Comparison of ENCODE assay signal across 8 mouse cellular contexts in the genomic region with DNA sequence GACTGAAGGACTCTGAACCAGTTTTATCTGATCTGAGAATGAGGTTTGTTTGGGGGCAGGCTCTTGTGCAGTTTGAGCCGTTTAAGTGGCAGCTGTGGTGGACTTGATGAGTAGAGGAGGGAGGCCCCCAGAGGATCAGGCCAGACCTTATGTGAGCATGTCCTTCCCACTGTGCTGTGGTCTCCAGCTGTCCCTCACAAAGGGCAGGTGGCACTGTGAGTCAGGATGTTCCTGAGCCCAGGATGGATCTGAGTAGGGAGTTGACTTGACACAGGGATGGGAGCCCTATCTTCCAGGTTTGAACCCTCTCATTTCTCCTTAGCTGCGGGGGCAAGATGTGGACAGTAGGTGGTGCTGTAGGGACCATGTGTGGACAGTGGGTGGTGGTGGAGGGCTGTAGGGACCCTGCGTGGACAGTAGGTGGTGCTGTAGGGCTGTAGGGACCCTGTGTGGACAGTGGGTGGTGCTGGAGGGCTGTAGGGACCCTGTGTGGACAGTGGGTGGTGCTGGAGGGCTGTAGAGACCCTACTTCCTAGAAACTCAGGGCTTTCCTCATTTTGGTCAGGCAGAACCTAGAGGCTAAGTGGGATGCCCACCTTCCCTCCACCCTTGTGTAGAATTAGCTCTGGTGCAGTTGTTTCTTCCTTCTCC. TPM values are rescaled to one million over a fixed set of nuclear protein-coding genes. Genes with fewer than 3 reads are reported as not detected.
A peak's percentile ranks its signal among the peaks of the same experiment; 100 is the strongest.
DNase-seq lines count a peak whose midpoint lies in the region; ATAC-seq and TF ChIP-seq lines count a peak whose summit lies in the region.

No protein-coding gene starts in this region.

- H3K36me3 ChIP-seq in E14TG2a.4 (ENCODE audit: insufficient read depth, low read length): no peaks in the 10 kb centered on the region
- no peaks in the 10 kb centered on the region for H3K36me3 ChIP-seq in heart, embryonic 15.5 days
- H3K36me3 ChIP-seq in liver, embryonic 16.5 days (ENCODE audit: control insufficient read depth, insufficient read depth): no peaks in the 10 kb centered on the region
- no peaks in the 10 kb centered on the region for H3K36me3 ChIP-seq in neural tube, embryonic 13.5 days

- no peaks in the 10 kb centered on the region for H3K27me3 ChIP-seq in E14TG2a.4 (ENCODE audit: insufficient read depth, low read length)
- no peaks in the 10 kb centered on the region for H3K27me3 ChIP-seq in heart, embryonic 15.5 days
- no peaks in the 10 kb centered on the region for H3K27me3 ChIP-seq in liver, embryonic 16.5 days (ENCODE audit: control insufficient read depth, insufficient read depth, low read depth, low read length)
- H3K27me3 ChIP-seq in neural tube, embryonic 13.5 days: no peaks in the 10 kb centered on the region

- no peak overlapping the region for H3K27ac ChIP-seq in heart, embryonic 15.5 days
- no peak overlapping the region for H3K27ac ChIP-seq in liver, embryonic 16.5 days (ENCODE audit: low read length)
- no peak overlapping the region for H3K27ac ChIP-seq in neural tube, embryonic 13.5 days (replicated peaks)

- H3K4me2 ChIP-seq in heart, embryonic 15.5 days: no peak overlapping the region
- H3K4me2 ChIP-seq in liver, embryonic 16.5 days (ENCODE audit: low read depth, low read length): no peak overlapping the region
- no peak overlapping the region for H3K4me2 ChIP-seq in neural tube, embryonic 13.5 days

- no peak overlapping the region for H3K4me3 ChIP-seq in E14TG2a.4 (replicated peaks; ENCODE audit: low read length)
- H3K4me3 ChIP-seq in heart, embryonic 15.5 days: no peak overlapping the region
- no peak overlapping the region for H3K4me3 ChIP-seq in liver, embryonic 16.5 days (ENCODE audit: low read depth, low read length)
- no peak overlapping the region for H3K4me3 ChIP-seq in neural tube, embryonic 13.5 days

- H3K9me3 ChIP-seq in E14TG2a.4 (ENCODE audit: low read length): peaks cover 29% of the 10 kb centered on the region
- H3K9me3 ChIP-seq in heart, embryonic 15.5 days (replicated peaks): no peaks in the 10 kb centered on the region
- no peaks in the 10 kb centered on the region for H3K9me3 ChIP-seq in liver, embryonic 16.5 days (replicated peaks; ENCODE audit: control insufficient read depth, low read length)
- H3K9me3 ChIP-seq in neural tube, embryonic 13.5 days: no peaks in the 10 kb centered on the region

- TF ChIP-seq CTCF in E14TG2a.4 (conservative IDR thresholded peaks at IDR 0.05; ENCODE audit: low read length): peak; percentile 86
- peak; percentile 100 for TF ChIP-seq CTCF in brain, embryonic 14.5 days (IDR thresholded peaks at IDR 0.05; ENCODE audit: borderline replicate concordance, extremely low read depth, insufficient read depth, insufficient read length)

- WGBS in heart, embryonic 15.5 days: 11% methylated on average over 3 of the region's 3 CpGs
- 16% methylated on average over 3 of the region's 3 CpGs for WGBS in liver, embryonic 16.5 days (ENCODE audit: insufficient replicate concordance)
- 26% methylated on average over 3 of the region's 3 CpGs for WGBS in neural tube, embryonic 13.5 days

- no peak for TF ChIP-seq POLR2A in brain, embryonic 14.5 days (IDR thresholded peaks at IDR 0.05; ENCODE audit: borderline replicate concordance, extremely low read depth, insufficient read depth, insufficient read length, poor library complexity, severe bottlenecking)

- H3K9ac ChIP-seq in heart, embryonic 15.5 days: no peak overlapping the region
- no peak overlapping the region for H3K9ac ChIP-seq in liver, embryonic 16.5 days (ENCODE audit: low read depth, low read length)
- H3K9ac ChIP-seq in neural tube, embryonic 13.5 days: no peak overlapping the region

- peak; percentile 94 for DNase-seq in brain, embryonic 14.5 days (ENCODE audit: low read depth)
- peak; percentile 76 for DNase-seq in fibroblast of lung, adult 2 months (ENCODE audit: low read depth)
- peak; percentile 86 for DNase-seq in kidney, postnatal 10 days
- DNase-seq in testis, postnatal 10 days (ENCODE audit: low spot score): peak; percentile 74

- ATAC-seq in heart, embryonic 15.5 days (replicated peaks; ENCODE audit: insufficient number of reproducible peaks, insufficient read depth, low FRiP score, low read depth): peak; percentile 95
- peak; percentile 87 for ATAC-seq in liver, embryonic 16.5 days (ENCODE audit: low read depth)
- peak; percentile 97 for ATAC-seq in neural tube, embryonic 13.5 days (ENCODE audit: low read depth)

- peaks cover 28% of the 10 kb centered on the region for H3K4me1 ChIP-seq in E14TG2a.4 (replicated peaks; ENCODE audit: low read depth, low read length)
- no peaks in the 10 kb centered on the region for H3K4me1 ChIP-seq in heart, embryonic 15.5 days (replicated peaks)
- H3K4me1 ChIP-seq in liver, embryonic 16.5 days (ENCODE audit: control insufficient read depth, low read depth, low read length): no peaks in the 10 kb centered on the region
- no peaks in the 10 kb centered on the region for H3K4me1 ChIP-seq in neural tube, embryonic 13.5 days (replicated peaks)

RNA-seq across cellular contexts. Expression of gene Fam69b, which starts 18.5 kb away (rescaled TPM):
- 119 and 133 TPM in 2 replicates for polyA plus RNA-seq in brain, embryonic 14.5 days (2012; rRNA removed)
- polyA plus RNA-seq in heart, embryonic 15.5 days (2015; fragmentation: Nextera tagmentation; extraction: Ambion mirVana): 12.2 and 18.0 TPM in 2 replicates
- polyA plus RNA-seq in liver, embryonic 16.5 days (2015; fragmentation: Nextera tagmentation; extraction: Ambion mirVana): 0.61 and 1.3 TPM in 2 replicates
- 91.8 and 101 TPM in 2 replicates for polyA plus RNA-seq in neural tube, embryonic 13.5 days (2015; fragmentation: Nextera tagmentation; extraction: Ambion mirVana)

RNA-seq across cellular contexts. Expression of gene Lcn4, which starts 24.3 kb away (rescaled TPM):
- polyA plus RNA-seq in brain, embryonic 14.5 days (2012; rRNA removed): not detected in 2 replicates
- not detected in 2 replicates for polyA plus RNA-seq in heart, embryonic 15.5 days (2015; fragmentation: Nextera tagmentation; extraction: Ambion mirVana)
- not detected in 2 replicates for polyA plus RNA-seq in liver, embryonic 16.5 days (2015; fragmentation: Nextera tagmentation; extraction: Ambion mirVana)
- not detected in 2 replicates for polyA plus RNA-seq in neural tube, embryonic 13.5 days (2015; fragmentation: Nextera tagmentation; extraction: Ambion mirVana)

RNA-seq across cellular contexts. Expression of gene Agpat2, which starts 42.6 kb away (rescaled TPM):
- polyA plus RNA-seq in brain, embryonic 14.5 days (2012; rRNA removed): 5.5 and 6.1 TPM in 2 replicates
- 19.9 and 26.3 TPM in 2 replicates for polyA plus RNA-seq in heart, embryonic 15.5 days (2015; fragmentation: Nextera tagmentation; extraction: Ambion mirVana)
- 58.3 and 65.7 TPM in 2 replicates for polyA plus RNA-seq in liver, embryonic 16.5 days (2015; fragmentation: Nextera tagmentation; extraction: Ambion mirVana)
- polyA plus RNA-seq in neural tube, embryonic 13.5 days (2015; fragmentation: Nextera tagmentation; extraction: Ambion mirVana): 6.0 and 7.4 TPM in 2 replicates
